Mouse (Mus musculus): ENCODE measurements at regions not wholly inside any gene's neighbourhood (a gene's known extent, or its start where the extent isn't known, plus 50 kb on each side); places are given as distances from the start of the nearest gene placed in this dataset.

GRCm38 (mm10) chr7:113010150-113010549, 56.4 kb downstream of the Rassf10 start:
- TF ChIP-seq CTCF (IDR thresholded peaks at IDR 0.05; ENCODE audit: insufficient read depth, low read depth, low read length), result no peak
- TF ChIP-seq POLR2A (IDR thresholded peaks at IDR 0.05; ENCODE audit: insufficient read depth, low read depth, low read length), result no peak

All from olfactory bulb, adult 2 months (tissue).